Mouse (Mus musculus): Measurements from ENCODE around the gene Kdm4b. TPM values are rescaled to one million over a fixed set of nuclear protein-coding genes. Genes with fewer than 3 reads are reported as not detected.

Gene Kdm4b
- total and polyA plus RNA-seq, 2 experiments = 9.5 to 15.6 TPM

- Histone ChIP-seq H3K9ac (ENCODE audit: low read depth, low read length) (peak within 1 kb of the TSS; percentile 48), H3K4me1 (ENCODE audit: control insufficient read depth, insufficient read depth, low read length) (0 out of 2 replicates have a peak, but pooled peaks cover 6% of the 10 kb centered on the region), H3K79me2 (ENCODE audit: control insufficient read depth, insufficient read depth, low read length) (no peaks in the 10 kb centered on the region), H3K27ac (replicated peaks; ENCODE audit: insufficient read depth, low read depth, low read length) (no peak within 1 kb of the TSS), H3K4me3 (ENCODE audit: insufficient read depth, low read depth, low read length) (peak within 1 kb of the TSS; percentile 56), H3K27me3 (ENCODE audit: control insufficient read depth, insufficient read depth, low read length) (no peaks in the 10 kb centered on the region), H3K36me3 (ENCODE audit: control insufficient read depth, insufficient read depth, low read length) (no peaks in the 10 kb centered on the region)
- under 1% methylated on average over 43 of the region's 43 CpGs for WGBS
- TF ChIP-seq CTCF (IDR thresholded peaks at IDR 0.05; ENCODE audit: low read depth, low read length) = no peak
- TF ChIP-seq POLR2A (IDR thresholded peaks at IDR 0.05; ENCODE audit: extremely low read depth, insufficient read depth, low read length) = no peak
- DNase-seq (ENCODE audit: extremely low read depth, low read depth, low spot score) = peak; percentile 54
These were observed 22.6 kb upstream of the Kdm4b start, which contains the start of gene Uhrf1 for GRCm38 (mm10) chr17:56303160-56303846. Uhrf1 (plus strand) TSS chr17:56303321.

GRCm38 (mm10) chr17:56303847-56304586 is 21.8 kb upstream of the Kdm4b start:
- Histone ChIP-seq H3K36me3 (ENCODE audit: control insufficient read depth, insufficient read depth, low read length) (no peaks in the 10 kb centered on the region), H3K4me1 (ENCODE audit: control insufficient read depth, insufficient read depth, low read length) (0 out of 2 replicates have a peak, but pooled peaks cover 6% of the 10 kb centered on the region)
- WGBS = under 1% methylated on average over 68 of the region's 68 CpGs

GRCm38 (mm10) chr17:56304718-56305117 is 21.1 kb upstream of the Kdm4b start:
- no peak overlapping the region for H3K9ac ChIP-seq (ENCODE audit: low read depth, low read length)
- no peaks in the 10 kb centered on the region for H3K36me3 ChIP-seq (ENCODE audit: control insufficient read depth, insufficient read depth, low read length)
- 42% methylated on average over 11 of the region's 11 CpGs for WGBS
- H3K79me2 ChIP-seq (ENCODE audit: control insufficient read depth, insufficient read depth, low read length) = no peaks in the 10 kb centered on the region
- H3K4me1 ChIP-seq (ENCODE audit: control insufficient read depth, insufficient read depth, low read length) = 0 out of 2 replicates have a peak, but pooled peaks cover 6% of the 10 kb centered on the region
- no peak overlapping the region for H3K27ac ChIP-seq (replicated peaks; ENCODE audit: insufficient read depth, low read depth, low read length)
- TF ChIP-seq CTCF (IDR thresholded peaks at IDR 0.05; ENCODE audit: low read depth, low read length) (no peak), POLR2A (IDR thresholded peaks at IDR 0.05; ENCODE audit: extremely low read depth, insufficient read depth, low read length) (no peak)
- H3K4me3 ChIP-seq (ENCODE audit: insufficient read depth, low read depth, low read length) = peak overlapping the region; percentile 56; the same call in 1 of the 2 replicates
- no peak for DNase-seq (ENCODE audit: extremely low read depth, low read depth, low spot score)
- no peaks in the 10 kb centered on the region for H3K27me3 ChIP-seq (ENCODE audit: control insufficient read depth, insufficient read depth, low read length)

More at GRCm38 (mm10) chr17:56303847-56304586, 21.8 kb upstream of the Kdm4b start:
- H3K27ac ChIP-seq (replicated peaks; ENCODE audit: insufficient read depth, low read depth, low read length) = no peak overlapping the region
- no peaks in the 10 kb centered on the region for H3K79me2 ChIP-seq (ENCODE audit: control insufficient read depth, insufficient read depth, low read length)
- no peaks in the 10 kb centered on the region for H3K27me3 ChIP-seq (ENCODE audit: control insufficient read depth, insufficient read depth, low read length)
- no peak for TF ChIP-seq CTCF (IDR thresholded peaks at IDR 0.05; ENCODE audit: low read depth, low read length)
- no peak for TF ChIP-seq POLR2A (IDR thresholded peaks at IDR 0.05; ENCODE audit: extremely low read depth, insufficient read depth, low read length)
- peak overlapping the region; percentile 48 for H3K9ac ChIP-seq (ENCODE audit: low read depth, low read length)
- DNase-seq (ENCODE audit: extremely low read depth, low read depth, low spot score) = peak; percentile 66
- peak overlapping the region; percentile 56 for H3K4me3 ChIP-seq (ENCODE audit: insufficient read depth, low read depth, low read length)

DNA sequence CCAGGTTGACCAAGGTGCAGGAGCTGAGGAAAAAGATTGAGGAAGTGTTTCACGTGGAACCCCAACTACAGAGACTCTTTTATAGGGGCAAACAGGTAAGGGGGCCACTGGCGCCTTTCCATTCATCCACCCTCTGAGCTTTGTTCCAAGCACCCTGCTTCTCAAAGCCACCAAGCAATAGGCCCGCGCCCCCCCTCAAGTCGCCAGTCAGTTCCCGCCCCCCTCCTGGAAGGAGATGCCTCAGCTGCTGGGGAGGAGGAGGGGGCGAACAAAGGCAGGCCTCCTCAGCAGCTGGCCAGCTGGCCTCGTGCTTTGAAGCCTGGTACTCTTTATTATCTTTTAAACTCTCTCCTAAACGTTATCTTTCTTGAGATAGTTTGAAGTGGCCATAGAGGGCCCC is 20.7 kb upstream of the Kdm4b start:
- no peak overlapping the region for H3K27ac ChIP-seq (replicated peaks; ENCODE audit: insufficient read depth, low read depth, low read length)
- WGBS = 73% methylated on average over 9 of the region's 9 CpGs
- no peaks in the 10 kb centered on the region for H3K36me3 ChIP-seq (ENCODE audit: control insufficient read depth, insufficient read depth, low read length)
- H3K27me3 ChIP-seq (ENCODE audit: control insufficient read depth, insufficient read depth, low read length) = no peaks in the 10 kb centered on the region
- no peaks in the 10 kb centered on the region for H3K79me2 ChIP-seq (ENCODE audit: control insufficient read depth, insufficient read depth, low read length)
- no peak for DNase-seq (ENCODE audit: extremely low read depth, low read depth, low spot score)
- TF ChIP-seq CTCF (IDR thresholded peaks at IDR 0.05; ENCODE audit: low read depth, low read length) (no peak), POLR2A (IDR thresholded peaks at IDR 0.05; ENCODE audit: extremely low read depth, insufficient read depth, low read length) (no peak)
- H3K4me1 ChIP-seq (ENCODE audit: control insufficient read depth, insufficient read depth, low read length) = 0 out of 2 replicates have a peak, but pooled peaks cover 6% of the 10 kb centered on the region
- H3K9ac ChIP-seq (ENCODE audit: low read depth, low read length) = no peak overlapping the region
- H3K4me3 ChIP-seq (ENCODE audit: insufficient read depth, low read depth, low read length) = no peak overlapping the region

GRCm38 (mm10) chr17:56305826-56306225 is 20.0 kb upstream of the Kdm4b start:
- DNase-seq (ENCODE audit: extremely low read depth, low read depth, low spot score) = no peak
- peak; percentile 69 for TF ChIP-seq CTCF (IDR thresholded peaks at IDR 0.05; ENCODE audit: low read depth, low read length)
- no peak for TF ChIP-seq POLR2A (IDR thresholded peaks at IDR 0.05; ENCODE audit: extremely low read depth, insufficient read depth, low read length)
- Histone ChIP-seq H3K9ac (ENCODE audit: low read depth, low read length) (no peak overlapping the region), H3K27me3 (ENCODE audit: control insufficient read depth, insufficient read depth, low read length) (no peaks in the 10 kb centered on the region), H3K4me3 (ENCODE audit: insufficient read depth, low read depth, low read length) (no peak overlapping the region), H3K79me2 (ENCODE audit: control insufficient read depth, insufficient read depth, low read length) (no peaks in the 10 kb centered on the region), H3K4me1 (ENCODE audit: control insufficient read depth, insufficient read depth, low read length) (0 out of 2 replicates have a peak, but pooled peaks cover 6% of the 10 kb centered on the region), H3K27ac (replicated peaks; ENCODE audit: insufficient read depth, low read depth, low read length) (no peak overlapping the region), H3K36me3 (ENCODE audit: control insufficient read depth, insufficient read depth, low read length) (no peaks in the 10 kb centered on the region)
- WGBS = 62% methylated on average over 8 of the region's 8 CpGs

All from liver, adult 2 months (tissue).